Mouse (Mus musculus): ENCODE results near the gene Cdc20b. TPM values are rescaled to one million over a fixed set of nuclear protein-coding genes. Genes with fewer than 3 reads are reported as not detected.

Cdc20b gene
- not detected for polyA plus RNA-seq (2014; fragmentation: Illumina TruSeq; extraction: RNeasy Lipid Tissue Mini Kit (QIAGEN cat#74804); ENCODE audit: low replicate concordance)

GRCm38 (mm10) chr13:113034950-113035421, at the start of gene Cdc20b:
TSS of gene Cdc20b (plus strand) at chr13:113035111.

GRCm38 (mm10) chr13:112987532-112987943, 47.4 kb upstream of the Cdc20b start, which contains the start of gene Ccno:
TSS of gene Ccno (plus strand) at chr13:112987802.

DNA sequence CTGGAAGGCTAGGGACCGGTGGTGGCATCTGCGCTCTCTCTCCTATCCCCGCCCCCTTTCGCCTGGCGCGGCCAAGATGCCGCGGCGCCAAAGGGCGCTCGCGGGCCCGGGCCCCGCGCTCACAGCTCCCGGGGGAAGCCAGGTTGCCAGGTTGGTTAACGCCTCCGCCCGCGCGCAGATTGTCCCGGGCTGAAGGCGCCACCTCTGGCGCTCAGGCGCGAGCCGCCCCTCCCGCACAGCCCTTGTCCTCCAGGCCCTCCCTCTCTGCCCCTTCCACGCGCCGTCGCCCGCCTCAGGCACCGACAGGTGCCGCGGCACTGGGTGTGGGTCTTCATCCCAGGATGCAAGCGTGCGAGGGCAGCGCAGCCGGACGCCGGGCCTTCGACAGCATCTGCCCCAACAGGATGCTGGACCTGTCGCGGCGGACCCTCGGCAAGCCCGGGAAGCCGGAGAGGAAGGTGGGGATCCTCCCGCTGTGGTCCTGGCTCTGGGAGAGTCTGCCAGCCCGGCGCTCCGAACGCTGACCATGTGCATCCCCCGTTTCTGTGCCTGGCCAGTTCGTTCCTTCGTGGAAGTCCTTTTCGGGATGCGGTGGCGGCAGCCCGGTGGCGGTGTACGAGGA, 41.3 kb upstream of the Cdc20b start, which contains the start of gene Mcidas:
Mcidas (plus strand) TSS at position 315 of the 622 bp plus-strand sequence.

DNA sequence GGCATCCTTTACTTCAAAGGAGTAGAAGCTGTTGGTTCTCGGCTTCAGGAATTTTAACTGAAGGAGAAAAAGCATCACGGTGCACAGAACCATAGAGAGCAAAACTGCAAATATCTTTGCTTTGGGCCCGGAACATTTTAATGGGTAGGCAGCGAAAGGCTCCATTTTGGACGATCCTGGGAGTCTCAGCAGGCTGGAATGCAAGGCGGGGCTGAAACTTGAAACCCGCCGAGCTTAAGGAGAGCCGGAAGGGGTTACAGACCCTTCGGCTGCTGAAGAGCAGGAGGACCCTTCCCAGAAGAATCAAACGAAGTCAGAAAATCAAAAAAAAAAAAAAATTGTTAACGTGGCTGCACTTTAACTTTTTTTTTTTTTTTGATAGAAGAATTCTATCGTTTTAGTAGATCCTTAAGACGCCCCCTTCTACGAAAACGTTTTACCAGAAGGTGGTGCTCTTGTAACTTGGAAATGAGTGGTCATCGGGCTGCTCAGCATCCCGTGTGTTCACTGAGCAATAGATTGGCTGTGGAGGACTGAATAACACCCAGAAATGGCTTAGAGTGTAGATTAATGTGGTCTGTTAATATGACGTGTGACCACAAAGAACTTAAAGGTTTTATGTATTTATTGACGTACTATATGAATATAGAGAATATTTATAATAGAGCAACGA, 11.4 kb downstream of the Cdc20b start, which contains the start of gene Gpx8:
Gpx8 (minus strand) TSS at position 200 of the 673 bp plus-strand sequence.

DNA sequence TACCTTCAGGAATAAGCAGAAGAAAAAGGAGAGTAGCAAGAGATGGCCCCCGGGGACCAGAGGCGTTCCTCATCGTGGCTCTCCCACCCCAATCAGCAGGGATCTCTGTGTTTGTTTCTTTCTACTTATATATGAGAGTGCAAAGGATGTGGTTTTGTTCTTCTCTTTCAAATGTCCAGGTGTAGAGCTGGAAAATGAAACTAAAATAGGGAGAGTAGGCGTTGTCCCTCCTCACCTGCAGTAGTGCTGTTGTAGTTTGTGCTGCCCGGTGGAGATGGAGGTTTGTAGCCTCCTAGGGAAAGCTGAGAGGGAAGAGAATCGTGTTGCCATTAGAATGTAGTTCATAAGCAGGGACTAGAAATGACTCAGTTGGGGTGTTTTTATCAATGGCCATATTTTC, 66.0 kb downstream of the Cdc20b start, which contains the start of gene Gzma:
Gzma (minus strand) TSS at position 103 of the 400 bp plus-strand sequence.

Other genes starting within 250 kb of the Cdc20b start
- 300 TPM for gene Plpp1, start 234.3 kb upstream of the Cdc20b start, polyA plus RNA-seq (2014; fragmentation: Illumina TruSeq; extraction: RNeasy Lipid Tissue Mini Kit (QIAGEN cat#74804); ENCODE audit: low replicate concordance)
- 47.9 TPM for gene Mtrex, start 107.7 kb upstream of the Cdc20b start, polyA plus RNA-seq (2014; fragmentation: Illumina TruSeq; extraction: RNeasy Lipid Tissue Mini Kit (QIAGEN cat#74804); ENCODE audit: low replicate concordance)
- 5.9 TPM for gene Dhx29, start 107.7 kb upstream of the Cdc20b start, polyA plus RNA-seq (2014; fragmentation: Illumina TruSeq; extraction: RNeasy Lipid Tissue Mini Kit (QIAGEN cat#74804); ENCODE audit: low replicate concordance)
- not detected for gene Ccno, start 47.3 kb upstream of the Cdc20b start, polyA plus RNA-seq (2014; fragmentation: Illumina TruSeq; extraction: RNeasy Lipid Tissue Mini Kit (QIAGEN cat#74804); ENCODE audit: low replicate concordance)
- not detected for gene Mcidas, start 41.3 kb upstream of the Cdc20b start, polyA plus RNA-seq (2014; fragmentation: Illumina TruSeq; extraction: RNeasy Lipid Tissue Mini Kit (QIAGEN cat#74804); ENCODE audit: low replicate concordance)
- 32.6 TPM for gene Gpx8, start 11.3 kb downstream of the Cdc20b start, polyA plus RNA-seq (2014; fragmentation: Illumina TruSeq; extraction: RNeasy Lipid Tissue Mini Kit (QIAGEN cat#74804); ENCODE audit: low replicate concordance)
- gene Gzma, start 65.9 kb downstream of the Cdc20b start, polyA plus RNA-seq (2014; fragmentation: Illumina TruSeq; extraction: RNeasy Lipid Tissue Mini Kit (QIAGEN cat#74804); ENCODE audit: low replicate concordance) = 480 TPM
- 8.4 TPM for gene Esm1, start 174.5 kb downstream of the Cdc20b start, polyA plus RNA-seq (2014; fragmentation: Illumina TruSeq; extraction: RNeasy Lipid Tissue Mini Kit (QIAGEN cat#74804); ENCODE audit: low replicate concordance)
- gene Gzmk, start 190.8 kb downstream of the Cdc20b start, polyA plus RNA-seq (2014; fragmentation: Illumina TruSeq; extraction: RNeasy Lipid Tissue Mini Kit (QIAGEN cat#74804); ENCODE audit: low replicate concordance) = not detected